Mouse (Mus musculus) bone marrow, adult 2 months (tissue): Measurements from ENCODE around the gene Sergef. TPM values are rescaled to one million over a fixed set of nuclear protein-coding genes. Genes with fewer than 3 reads are reported as not detected.

ENCODE experiments used
- H3K27ac ChIP-seq: fragments of 200-500 bp; 2 replicates; pipeline ENCODE4 v1.5.1; 2012; ENCODE audit warnings: low read depth, mild to moderate bottlenecking, control low read depth, inconsistent platforms, low read length; ENCODE audit not compliant: control insufficient read depth, poor library complexity, insufficient read depth
- H3K4me1 ChIP-seq: fragments of 200-500 bp; 2 replicates; pipeline ENCODE4 v1.6.1; 2011; ENCODE audit warnings: low read length; ENCODE audit not compliant: control insufficient read depth, insufficient read depth
- H3K4me3 ChIP-seq: fragments of 200-500 bp; replicated peaks from 2 replicates; pipeline ENCODE3; 2011; ENCODE audit warnings: mild to moderate bottlenecking, low read depth, low read length, control low read depth; ENCODE audit not compliant: control insufficient read depth
- CTCF ChIP-seq: fragments of 200-500 bp; IDR thresholded peaks from 2 replicates; pipeline ENCODE4 v1.5.1; 2011; ENCODE audit warnings: low read length, control low read depth; ENCODE audit not compliant: control insufficient read depth, insufficient read depth
- POLR2A ChIP-seq: fragments of 200-500 bp; IDR thresholded peaks from 2 replicates; pipeline ENCODE4 v1.6.1; 2011; ENCODE audit warnings: low read depth, mild to moderate bottlenecking, control low read depth, low read length, borderline replicate concordance; ENCODE audit not compliant: control insufficient read depth
- WGBS: fragments of 180-500 bp; shearing (Covaris S2); methylation state at CpG from one replicate; pipeline ENCODE4 v1.1.7; 2018; 5-methylcytosine and 5-hydroxymethylcytosine counted together
- polyA plus RNA-seq: library from polyadenylated mRNA; stranded (reverse); fragments of >200 nt; gene quantifications from 2 replicates; pipeline ENCODE4 v1.2.4, GENCODE M21; 2011; ENCODE audit warnings: low replicate concordance; ENCODE audit not compliant: missing spikeins, insufficient read depth, insufficient read length

Sergef gene
- polyA plus RNA-seq, 1 experiment = 6.5 TPM

DNA sequence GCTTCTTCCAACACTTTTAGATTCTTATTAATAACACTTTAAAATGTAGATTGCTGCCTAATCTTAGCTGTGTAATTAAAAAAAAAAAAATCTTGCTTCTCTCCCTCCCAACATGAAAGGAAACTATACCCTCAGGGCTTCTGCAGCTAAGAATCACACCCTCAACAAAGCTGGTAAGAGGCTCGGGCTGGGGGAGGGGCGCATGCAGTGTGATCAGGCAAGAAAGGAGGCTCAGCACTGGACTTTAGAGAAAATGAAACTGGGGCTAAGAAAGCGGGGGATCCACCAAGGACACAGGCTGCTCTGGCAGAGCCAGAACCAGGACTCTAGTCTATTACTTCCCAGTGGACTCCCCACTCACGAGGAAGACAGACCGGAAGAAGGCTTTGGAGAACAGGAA lies 38.5 kb downstream of the Sergef start:
- TF ChIP-seq POLR2A (no peak), CTCF (no peak)
- H3K4me3 ChIP-seq = no peak overlapping the region
- 76% methylated on average over 5 of the region's 5 CpGs for WGBS
- no peaks in the 10 kb centered on the region for H3K4me1 ChIP-seq
- H3K27ac ChIP-seq = no peak overlapping the region

DNA sequence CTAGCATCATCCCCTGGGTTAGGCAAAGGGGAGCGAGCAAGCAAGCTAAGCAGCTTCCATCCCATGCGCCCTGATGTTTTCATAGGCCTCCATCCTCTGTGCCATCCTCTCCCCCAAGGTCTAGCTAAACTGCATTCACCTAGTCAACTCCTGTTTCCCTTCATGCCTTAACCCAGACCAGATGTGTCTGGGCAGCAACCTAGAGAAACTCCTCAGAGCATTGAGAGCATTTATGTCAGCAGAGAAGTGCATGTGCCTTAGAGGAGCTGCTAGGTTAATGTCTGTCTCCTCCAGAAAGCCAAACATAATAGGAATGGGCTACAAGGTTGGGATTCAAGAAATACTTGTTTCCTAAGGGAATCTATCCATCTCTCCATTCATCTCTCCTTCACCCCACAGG lies 42.6 kb downstream of the Sergef start:
- TF ChIP-seq POLR2A (no peak), CTCF (no peak)
- Histone ChIP-seq H3K27ac (no peak overlapping the region), H3K4me3 (no peak overlapping the region), H3K4me1 (no peaks in the 10 kb centered on the region)
- WGBS = 83% methylated on average over 2 of the region's 2 CpGs

DNA sequence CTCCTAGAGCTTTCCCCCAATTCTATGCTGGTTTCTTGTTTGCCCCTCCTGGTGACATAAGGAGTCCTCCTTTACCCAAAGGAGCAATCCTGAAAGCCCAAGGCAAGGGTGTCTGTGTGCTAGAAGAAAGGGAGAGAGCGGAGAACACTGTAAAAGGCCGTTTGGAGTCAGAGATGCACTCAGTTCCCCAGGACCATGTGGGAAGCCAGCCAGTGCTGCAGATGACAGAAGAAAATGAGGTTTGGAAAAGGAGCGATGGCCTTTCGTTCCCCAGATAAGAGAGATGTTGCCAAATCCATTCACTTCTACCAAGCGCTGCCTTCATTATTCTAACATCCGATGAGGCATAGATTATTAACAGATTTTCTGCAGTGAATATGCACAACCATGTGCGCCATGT lies 48.1 kb downstream of the Sergef start:
- Histone ChIP-seq H3K4me1 (peaks cover 1% of the 10 kb centered on the region; the same call in 1 of the 2 replicates), H3K4me3 (no peak overlapping the region), H3K27ac (no peak overlapping the region)
- WGBS = 91% methylated on average over 7 of the region's 7 CpGs
- TF ChIP-seq CTCF = no peak

DNA sequence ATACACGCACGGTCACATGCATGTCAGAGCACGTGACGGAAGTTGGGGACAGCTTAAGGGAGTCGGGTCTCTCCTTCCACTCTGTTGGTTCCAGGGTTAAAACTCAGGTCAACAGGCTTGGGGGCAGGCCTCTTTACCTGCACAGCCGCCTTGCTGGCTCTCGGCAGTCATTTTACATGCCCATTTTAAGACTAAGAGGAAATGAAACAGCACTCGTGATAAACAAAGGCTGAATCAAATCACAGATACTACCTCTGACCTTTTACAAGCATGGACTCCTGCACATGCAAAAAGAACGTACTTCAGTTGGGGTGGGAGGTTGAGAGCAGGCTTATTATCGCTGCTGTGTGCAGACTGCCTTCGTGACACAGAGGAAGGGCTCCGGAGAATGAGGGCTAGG lies 50.4 kb downstream of the Sergef start:
- TF ChIP-seq CTCF = no peak
- TF ChIP-seq POLR2A = no peak
- Histone ChIP-seq H3K27ac (0 out of 2 replicates have a peak overlapping the region, but pooled peaks have one; percentile 24), H3K4me1 (peaks cover 1% of the 10 kb centered on the region; the same call in 1 of the 2 replicates), H3K4me3 (no peak overlapping the region)
- 78% methylated on average over 12 of the region's 12 CpGs for whole genome bisulfite sequencing

DNA sequence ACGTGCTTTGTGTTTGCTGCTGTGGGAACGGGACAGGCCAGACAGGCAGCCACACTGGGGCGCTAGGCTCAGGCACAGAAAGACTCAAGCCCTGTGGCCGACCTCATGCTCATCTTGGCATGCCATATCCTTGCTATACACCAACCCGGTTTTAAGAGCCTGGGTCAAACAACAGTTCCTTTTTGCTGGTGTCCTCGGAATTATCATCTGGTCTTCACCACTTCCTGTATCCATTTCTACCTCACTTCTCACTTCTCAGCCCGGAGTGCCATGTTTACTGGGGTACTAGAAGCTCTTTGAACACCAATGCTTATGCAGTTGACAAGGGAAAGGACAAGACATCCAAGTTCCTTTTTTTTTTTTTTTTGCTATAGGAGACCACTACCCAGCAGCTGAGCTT lies 51.6 kb downstream of the Sergef start:
- WGBS = 43% methylated on average over 7 of the region's 7 CpGs
- TF ChIP-seq POLR2A (no peak), CTCF (no peak)
- H3K27ac ChIP-seq = no peak overlapping the region
- peaks cover 1% of the 10 kb centered on the region; the same call in 1 of the 2 replicates for H3K4me1 ChIP-seq
- H3K4me3 ChIP-seq = no peak overlapping the region

DNA sequence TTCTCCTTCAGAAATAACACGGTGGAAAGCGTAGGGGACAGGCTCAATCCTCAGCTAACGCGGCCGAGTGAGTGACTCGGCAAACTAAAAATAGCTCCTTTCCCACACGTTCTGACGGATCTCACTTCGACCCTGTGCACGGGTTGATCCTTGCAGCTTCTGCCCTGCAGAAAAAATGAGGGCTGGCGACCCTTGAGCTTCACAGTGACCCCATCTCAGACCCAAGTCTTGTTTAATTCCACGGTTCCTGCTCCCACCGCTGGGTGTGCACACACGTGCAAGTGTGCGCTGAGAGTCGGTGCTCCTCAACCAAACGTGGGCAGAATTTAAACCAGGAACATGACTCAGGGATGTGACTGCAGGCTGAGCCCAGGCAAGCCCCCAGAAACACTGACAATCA lies 52.1 kb downstream of the Sergef start:
- Histone ChIP-seq H3K4me1 (peaks cover 1% of the 10 kb centered on the region; the same call in 1 of the 2 replicates), H3K27ac (no peak overlapping the region), H3K4me3 (no peak overlapping the region)
- TF ChIP-seq CTCF (no peak), POLR2A (no peak)
- WGBS = 17% methylated on average over 17 of the region's 17 CpGs

DNA sequence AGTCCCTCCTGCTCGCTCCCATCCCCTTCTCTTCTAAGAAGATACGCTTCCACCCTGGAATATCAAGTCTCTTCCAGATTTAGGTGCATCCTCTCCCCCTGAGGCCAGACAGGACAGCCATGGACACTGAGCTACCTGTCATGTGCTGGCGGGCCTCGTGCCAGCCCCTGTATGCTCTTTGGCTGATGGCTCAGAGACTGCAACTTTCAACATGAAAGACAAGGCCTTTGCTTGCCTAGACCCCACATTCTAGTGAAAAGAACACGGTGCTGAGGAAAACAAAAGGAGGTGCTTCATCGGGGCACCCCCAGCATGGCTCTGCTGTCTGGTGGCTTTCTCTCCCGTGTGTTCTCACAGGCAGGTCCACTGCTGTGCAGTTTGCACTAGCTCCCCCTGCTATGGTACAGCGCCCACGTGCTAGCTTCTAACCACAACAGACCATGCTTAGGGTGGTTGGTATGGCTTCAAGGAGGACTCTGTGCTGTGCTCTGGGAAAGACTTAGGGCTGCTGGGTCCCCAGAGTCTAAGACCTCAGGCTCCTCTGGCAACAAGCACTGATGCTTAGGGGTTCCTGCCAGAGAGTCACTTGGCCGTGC lies 52.9 kb downstream of the Sergef start:
- Histone ChIP-seq H3K27ac (no peak overlapping the region), H3K4me3 (no peak overlapping the region), H3K4me1 (peaks cover 1% of the 10 kb centered on the region; the same call in 1 of the 2 replicates)
- WGBS = 52% methylated on average over 10 of the region's 10 CpGs
- TF ChIP-seq CTCF = no peak
- no peak for TF ChIP-seq POLR2A

DNA sequence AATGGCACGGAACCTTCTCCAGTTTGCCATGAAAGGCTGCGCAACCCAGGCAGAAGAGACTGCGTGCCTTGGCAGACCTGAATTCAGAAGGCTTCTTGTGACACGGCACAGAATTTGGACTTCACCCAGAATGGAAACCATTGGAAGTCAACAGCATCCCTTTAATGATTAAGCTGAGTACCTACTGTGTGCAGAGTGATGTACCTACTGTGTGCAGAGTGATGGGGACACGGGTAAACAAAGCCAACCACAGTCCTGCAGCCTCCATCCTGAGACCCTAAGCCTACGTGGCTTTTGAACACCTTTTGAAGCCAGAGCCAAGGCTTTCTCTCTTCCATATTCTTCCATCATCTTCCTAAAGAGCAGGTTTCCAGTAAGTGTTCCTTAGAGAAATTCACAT lies 56.9 kb downstream of the Sergef start:
- no peak overlapping the region for H3K27ac ChIP-seq
- no peak overlapping the region for H3K4me3 ChIP-seq
- TF ChIP-seq CTCF = no peak
- no peak for TF ChIP-seq POLR2A
- 89% methylated on average over 6 of the region's 6 CpGs for WGBS
- H3K4me1 ChIP-seq = no peaks in the 10 kb centered on the region; the same call in 1 of the 2 replicates

DNA sequence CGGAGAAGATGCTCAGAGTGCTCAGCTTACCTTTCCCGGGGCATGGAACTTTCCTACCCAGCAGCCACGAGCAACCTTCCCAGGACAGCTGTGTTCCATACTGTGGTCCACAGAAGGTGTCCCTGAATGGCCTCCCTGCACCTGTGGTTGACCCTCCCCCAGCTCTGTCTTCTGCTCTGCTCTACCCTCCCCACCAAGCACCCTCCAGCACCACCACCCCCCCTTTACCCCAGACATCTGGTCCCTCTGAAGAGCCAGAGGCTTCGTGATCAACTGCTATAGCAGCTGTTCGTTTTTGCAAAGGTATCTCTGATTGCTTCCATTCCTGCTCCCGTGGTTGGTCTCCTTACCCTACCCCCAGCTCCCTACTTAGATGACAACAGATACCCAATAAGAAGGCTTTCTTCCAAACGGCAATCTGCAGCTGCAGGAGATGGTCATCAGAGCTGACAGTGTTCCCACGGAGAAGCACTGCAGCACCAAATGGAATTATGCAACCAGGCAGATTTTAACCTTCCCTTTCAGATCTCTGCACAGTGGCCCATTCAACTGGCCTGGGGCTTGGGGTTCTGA lies 58.2 kb downstream of the Sergef start:
- no peaks in the 10 kb centered on the region for H3K4me1 ChIP-seq
- TF ChIP-seq CTCF (no peak), POLR2A (no peak)
- WGBS = 79% methylated on average over 8 of the region's 8 CpGs
- no peak overlapping the region for H3K4me3 ChIP-seq
- H3K27ac ChIP-seq = no peak overlapping the region
